Mouse (Mus musculus) erythroblast, embryonic 14.5 days (primary cell): ENCODE data around the gene Ubxn10.

Experiments used
- GATA1 ChIP-seq: IDR thresholded peaks from 2 replicates; pipeline ENCODE4 v1.6.1; 2012; ENCODE audit warnings: low read length, inconsistent platforms, mixed read lengths
- TAL1 ChIP-seq: IDR thresholded peaks from 3 replicates; pipeline ENCODE4 v1.6.1; 2012; ENCODE audit warnings: low read length, inconsistent platforms, mixed read lengths

DNA sequence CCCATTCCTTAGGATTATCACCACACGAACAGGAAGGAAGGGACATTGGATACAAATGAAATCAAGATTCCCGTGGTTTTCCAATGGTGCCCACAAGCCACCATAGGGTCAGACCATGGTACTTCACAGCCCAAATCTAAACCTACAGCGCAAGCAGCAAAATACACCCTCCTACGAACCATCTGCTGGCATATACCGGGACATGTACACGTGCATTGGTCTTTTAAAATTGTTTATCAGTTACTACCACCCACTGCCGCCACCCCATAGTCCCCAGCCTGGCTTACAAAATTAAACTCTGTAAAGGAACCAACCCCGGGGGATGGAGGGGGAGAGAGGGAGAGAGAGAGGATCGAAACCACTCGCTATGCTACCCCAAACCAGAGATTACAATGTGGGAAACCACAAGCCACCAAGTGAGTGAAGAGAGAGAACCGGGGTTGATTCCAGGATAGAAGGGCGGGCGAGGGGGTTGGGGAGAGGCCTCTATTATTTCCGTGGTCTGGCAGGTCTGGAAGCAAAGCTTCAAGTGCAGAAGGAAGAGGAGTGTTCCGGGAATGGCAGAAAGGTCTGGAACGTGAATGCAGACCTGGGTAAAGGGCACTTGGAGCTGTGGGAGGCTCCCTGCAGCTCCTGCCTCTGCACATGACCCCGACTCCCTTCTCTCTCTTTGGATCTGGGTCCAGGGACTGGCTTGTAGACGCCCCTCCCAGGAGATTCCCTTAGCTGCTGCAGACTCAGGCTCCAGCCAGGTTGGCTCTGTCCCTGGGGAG is 12.4 kb downstream of the Ubxn10 start, which contains the start of gene Pla2g2c:
- no peak for TF ChIP-seq GATA1
- TF ChIP-seq TAL1: no peak
